Mouse (Mus musculus) lung, adult 2 months (tissue): ENCODE measurements around the gene Fam135a. TPM values are rescaled to one million over a fixed set of nuclear protein-coding genes. Genes with fewer than 3 reads are reported as not detected.

ENCODE experiments used
- DNase-seq: peaks from one replicate; pipeline ENCODE4 v3.0.0; 2022
- H3K4me1 ChIP-seq: fragments of 200-500 bp; 2 replicates; pipeline ENCODE4 v1.6.1; 2011; ENCODE audit warnings: low read length; ENCODE audit not compliant: control insufficient read depth, insufficient read depth
- H3K4me3 ChIP-seq: fragments of 200-500 bp; replicated peaks from 2 replicates; pipeline ENCODE3; 2011; ENCODE audit warnings: low read depth, mild to moderate bottlenecking, control low read depth, low read length; ENCODE audit errors: extremely low read depth
- CTCF ChIP-seq: fragments of 200-500 bp; IDR thresholded peaks from 2 replicates; pipeline ENCODE4 v1.5.1; 2011; ENCODE audit warnings: mild to moderate bottlenecking, low read length, control low read depth; ENCODE audit not compliant: insufficient read depth
- POLR2A ChIP-seq: fragments of 200-500 bp; IDR thresholded peaks from 2 replicates; pipeline ENCODE4 v1.6.1; 2011; ENCODE audit warnings: low read depth, mild to moderate bottlenecking, control low read depth, low read length, borderline replicate concordance; ENCODE audit errors: extremely low read depth
- whole genome bisulfite sequencing: fragments of 180-500 bp; shearing (Covaris S2); methylation state at CpG from one replicate; pipeline ENCODE4 v1.1.7; 2018; 5-methylcytosine and 5-hydroxymethylcytosine counted together
- polyA plus RNA-seq: library from polyadenylated mRNA; depleted of rRNA; stranded (reverse); fragments of >200 nt; gene quantifications from 2 replicates; pipeline ENCODE4 v1.2.3, GENCODE M21; 2012

The Fam135a gene
- polyA plus RNA-seq, 1 experiment, result 7.9 TPM

DNA sequence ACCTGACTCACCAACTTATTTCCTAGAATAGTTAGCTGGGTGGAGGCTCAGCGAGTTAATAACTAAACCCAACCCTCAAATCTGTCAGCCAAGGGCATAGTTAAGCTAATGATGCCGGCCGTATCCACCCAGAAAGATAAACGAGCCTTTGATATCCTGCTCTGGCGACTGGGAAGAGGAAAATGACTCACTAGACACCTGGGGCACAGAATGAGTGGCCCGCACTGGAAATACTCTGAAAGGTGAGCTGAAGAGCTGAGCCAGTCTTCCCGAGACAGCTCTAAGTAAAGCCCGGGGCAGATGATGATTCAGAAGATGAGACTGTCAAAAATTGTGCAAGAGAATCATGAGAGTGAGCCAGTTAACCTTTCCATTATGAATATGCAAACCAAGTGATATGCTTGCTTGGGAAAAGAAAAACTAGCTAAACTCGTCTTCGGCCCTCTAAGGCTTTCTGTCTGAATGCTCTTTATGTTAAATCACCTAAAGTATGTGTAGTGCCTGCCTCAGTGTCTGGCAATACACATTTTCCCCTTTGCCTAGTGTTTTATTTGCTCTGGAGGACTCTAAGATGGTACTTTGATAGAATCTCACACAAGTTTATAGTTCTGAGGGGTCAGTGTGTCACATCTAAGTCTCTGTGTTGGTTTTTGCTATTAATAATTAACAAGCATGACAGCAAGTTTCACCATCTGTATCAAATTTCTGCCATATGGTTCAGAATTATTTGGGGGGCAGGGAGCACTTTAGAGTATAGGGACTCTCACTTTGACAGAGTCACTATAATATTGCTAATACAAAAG lies 8.0 kb upstream of the Fam135a start:
- Histone ChIP-seq H3K4me3 (no peak overlapping the region), H3K4me1 (no peaks in the 10 kb centered on the region)
- no peak for DNase-seq
- TF ChIP-seq POLR2A (no peak), CTCF (no peak)
- WGBS, result 23% methylated on average over 10 of the region's 10 CpGs

DNA sequence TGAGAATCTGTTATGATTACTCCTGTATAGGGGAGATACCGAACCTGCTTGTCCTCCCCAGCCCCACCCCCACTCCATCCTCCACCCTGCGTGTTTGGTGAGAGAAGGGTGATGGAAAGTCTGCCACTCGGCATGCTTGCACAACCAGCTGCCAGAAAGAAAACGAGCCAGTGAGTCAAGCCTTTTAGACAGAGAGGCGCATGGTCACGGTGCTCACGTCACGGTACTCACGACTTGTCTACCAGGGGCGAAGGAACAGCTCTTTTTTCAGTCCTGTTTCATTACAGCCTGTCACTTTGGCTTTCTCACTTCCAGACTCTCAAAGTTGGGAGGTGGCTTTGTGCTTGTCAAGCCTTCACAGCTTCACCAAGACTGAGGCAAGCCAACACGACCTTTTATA lies 7.2 kb upstream of the Fam135a start:
- 12% methylated on average over 11 of the region's 11 CpGs for WGBS

GRCm38 (mm10) chr1:24102579-24103149 lies 2.5 kb upstream of the Fam135a start:
- Histone ChIP-seq H3K4me3 (no peak overlapping the region), H3K4me1 (peaks cover 5% of the 10 kb centered on the region; the same call in 1 of the 2 replicates)
- WGBS, result 63% methylated on average over 10 of the region's 10 CpGs
- TF ChIP-seq POLR2A (no peak), CTCF (no peak)
- no peak for DNase-seq

More for the DNA sequence above, 7.2 kb upstream of the Fam135a start:
- DNase-seq, result peak; percentile 8
- TF ChIP-seq CTCF (no peak), POLR2A (no peak)
- Histone ChIP-seq H3K4me1 (no peaks in the 10 kb centered on the region), H3K4me3 (no peak overlapping the region)

DNA sequence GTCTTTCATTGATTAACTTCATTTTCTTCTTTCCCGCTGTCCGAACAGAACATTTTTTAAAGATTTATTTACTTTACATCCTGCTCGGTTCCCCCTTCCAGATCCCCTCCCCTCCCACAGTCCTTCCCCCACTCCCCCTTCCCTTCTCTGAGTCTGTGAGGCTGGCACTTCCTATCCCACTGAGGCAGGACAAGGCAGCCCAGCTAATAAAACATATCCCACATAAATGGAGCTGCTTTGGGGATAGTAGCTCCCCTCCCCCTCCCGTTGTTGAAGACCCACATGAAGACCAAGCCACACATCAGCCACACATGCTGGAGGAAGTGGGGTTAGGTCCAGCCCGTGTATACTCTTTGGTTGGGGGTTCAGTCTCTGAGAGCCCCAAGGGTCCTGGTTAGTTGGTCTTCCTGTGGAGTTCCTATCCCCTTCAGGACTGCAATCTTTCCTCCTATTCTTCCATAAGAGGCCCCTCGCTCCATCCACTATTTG lies 773 bp upstream of the Fam135a start:
- WGBS, result 50% methylated on average over 6 of the region's 6 CpGs
- DNase-seq, result no peak
- peak overlapping the region; percentile 75 for H3K4me3 ChIP-seq
- TF ChIP-seq POLR2A (no peak), CTCF (no peak)
- H3K4me1 ChIP-seq, result peaks cover 8% of the 10 kb centered on the region; the same call in 1 of the 2 replicates

- under 1% methylated on average over 44 of the region's 44 CpGs for WGBS
- H3K4me3 ChIP-seq, result peak overlapping the region; percentile 75
- no peak for DNase-seq
- TF ChIP-seq POLR2A (no peak), CTCF (no peak)
- peaks cover 8% of the 10 kb centered on the region; the same call in 1 of the 2 replicates for H3K4me1 ChIP-seq
Measured at GRCm38 (mm10) chr1:24099541-24099925, 608 bp downstream of the Fam135a start.

DNA sequence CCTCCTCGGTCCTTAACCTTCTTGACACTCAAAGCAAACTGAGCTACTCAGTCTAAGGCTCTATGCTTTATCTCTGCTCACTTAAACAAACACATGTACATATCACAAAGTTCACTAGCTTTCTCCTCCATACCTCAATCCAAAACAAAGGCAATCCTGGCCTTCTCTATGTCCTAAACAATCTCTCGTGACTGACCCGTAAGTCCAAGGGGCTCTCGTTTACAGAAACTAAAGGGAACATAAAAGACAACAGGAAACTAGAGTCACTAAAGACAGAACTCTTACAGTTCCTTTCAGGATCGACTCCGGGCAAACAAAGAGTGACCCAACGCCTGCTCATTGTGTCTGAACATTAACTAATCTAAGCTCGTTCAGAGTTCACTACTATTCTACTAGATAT lies 2.6 kb downstream of the Fam135a start:
- DNase-seq, result no peak
- Histone ChIP-seq H3K4me3 (no peak overlapping the region), H3K4me1 (peaks cover 8% of the 10 kb centered on the region; the same call in 1 of the 2 replicates)
- 31% methylated on average over 8 of the region's 8 CpGs for WGBS
- TF ChIP-seq CTCF (no peak), POLR2A (no peak)

- Histone ChIP-seq H3K4me1 (0 out of 2 replicates have a peak, but pooled peaks cover 2% of the 10 kb centered on the region), H3K4me3 (no peak overlapping the region)
- TF ChIP-seq POLR2A (no peak), CTCF (no peak)
- 82% methylated on average over 7 of the region's 7 CpGs for WGBS
- DNase-seq, result no peak
Measured at GRCm38 (mm10) chr1:24092414-24092813, 7.7 kb downstream of the Fam135a start.

GRCm38 (mm10) chr1:24090603-24091002 lies 9.5 kb downstream of the Fam135a start:
- no peak overlapping the region for H3K4me3 ChIP-seq
- TF ChIP-seq CTCF (no peak), POLR2A (no peak)
- DNase-seq, result no peak
- WGBS, result 77% methylated on average over 2 of the region's 2 CpGs
- no peaks in the 10 kb centered on the region for H3K4me1 ChIP-seq

- DNase-seq, result no peak
- no peaks in the 10 kb centered on the region for H3K4me1 ChIP-seq
- H3K4me3 ChIP-seq, result no peak overlapping the region
- no peak for TF ChIP-seq CTCF
- no peak for TF ChIP-seq POLR2A
- WGBS, result 30% methylated on average over 5 of the region's 5 CpGs
Measured at GRCm38 (mm10) chr1:24090094-24090493, 10.0 kb downstream of the Fam135a start.

- DNase-seq, result no peak
- H3K4me3 ChIP-seq, result no peak overlapping the region
- WGBS, result 75% methylated on average over 3 of the region's 3 CpGs
- no peaks in the 10 kb centered on the region for H3K4me1 ChIP-seq
- TF ChIP-seq POLR2A, result no peak
- no peak for TF ChIP-seq CTCF
Measured at GRCm38 (mm10) chr1:24086176-24086575, 14.0 kb downstream of the Fam135a start.

GRCm38 (mm10) chr1:24074396-24074795 lies 25.7 kb downstream of the Fam135a start:
- DNase-seq, result no peak
- no peaks in the 10 kb centered on the region for H3K4me1 ChIP-seq
- 23% methylated on average over 2 of the region's 2 CpGs for WGBS
- TF ChIP-seq POLR2A (no peak), CTCF (no peak)
- H3K4me3 ChIP-seq, result no peak overlapping the region
